Mouse (Mus musculus): ENCODE measurements around the gene Ccl6.
"Not testable (repeated sequence)": the region's sequence is repeated elsewhere in the genome, so short reads cannot be mapped to it uniquely, and the experiment has no call there.

Ccl6 gene

GRCm38 (mm10) chr11:83557074-83557473, 35.8 kb downstream of the Ccl6 start:
- no peak for DNase-seq (ENCODE audit: low spot score)

GRCm38 (mm10) chr11:83556085-83556781, 36.7 kb downstream of the Ccl6 start:
- DNase-seq (ENCODE audit: low spot score) = no peak

GRCm38 (mm10) chr11:83551668-83552067, 41.2 kb downstream of the Ccl6 start:
- DNase-seq (ENCODE audit: low spot score) = no peak

- DNase-seq (ENCODE audit: low spot score) = not testable (repeated sequence)
These were observed 41.9 kb downstream of the Ccl6 start for GRCm38 (mm10) chr11:83551037-83551436.

DNA sequence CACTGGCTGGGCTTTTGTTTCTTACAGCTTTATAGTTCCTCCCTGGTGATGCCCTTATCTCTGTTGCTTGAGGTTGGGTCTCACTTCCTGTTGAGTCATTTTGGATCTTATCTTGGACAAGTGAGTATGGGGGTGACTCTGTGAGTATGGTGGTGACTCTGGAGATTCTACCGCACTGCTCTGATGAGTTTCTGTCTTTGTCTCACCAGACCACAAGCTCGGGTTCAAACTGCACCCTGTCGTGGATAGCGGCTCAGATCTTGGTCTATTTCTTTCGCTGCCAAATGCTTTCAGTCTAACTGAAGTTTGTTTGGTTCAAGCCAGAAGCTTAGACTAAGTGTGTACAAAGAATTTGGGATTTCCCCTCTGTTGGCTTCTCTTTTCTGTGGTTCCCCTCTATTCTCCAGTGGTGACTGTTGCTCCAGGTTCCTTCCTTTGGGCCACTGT, 42.7 kb downstream of the Ccl6 start:
- DNase-seq (ENCODE audit: low spot score) = no peak

DNA sequence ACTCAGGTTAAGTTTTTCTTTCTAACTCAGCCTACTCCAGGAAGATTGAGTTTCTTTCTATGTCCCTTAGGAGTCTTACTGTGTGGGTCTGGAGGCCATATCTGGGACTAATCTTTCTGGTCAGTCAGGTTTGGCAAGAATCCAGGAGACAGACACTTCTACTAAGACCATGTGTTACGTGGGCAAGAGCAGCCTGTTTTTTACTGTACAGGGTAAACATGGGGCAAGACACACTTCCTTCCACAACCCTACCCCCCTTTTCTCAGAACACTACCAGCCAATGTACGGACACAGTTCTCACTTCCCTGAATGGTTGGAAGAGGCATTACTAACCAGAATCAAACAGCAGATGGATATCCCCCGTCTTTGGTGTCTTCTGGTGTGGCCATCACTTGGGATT, 48.7 kb downstream of the Ccl6 start:
- no peak for DNase-seq (ENCODE audit: low spot score)

GRCm38 (mm10) chr11:83541415-83541814, 51.5 kb downstream of the Ccl6 start:
- DNase-seq (ENCODE audit: low spot score) = no peak

- DNase-seq (ENCODE audit: low spot score) = no peak
These were observed 52.0 kb downstream of the Ccl6 start for GRCm38 (mm10) chr11:83540931-83541330.

DNA sequence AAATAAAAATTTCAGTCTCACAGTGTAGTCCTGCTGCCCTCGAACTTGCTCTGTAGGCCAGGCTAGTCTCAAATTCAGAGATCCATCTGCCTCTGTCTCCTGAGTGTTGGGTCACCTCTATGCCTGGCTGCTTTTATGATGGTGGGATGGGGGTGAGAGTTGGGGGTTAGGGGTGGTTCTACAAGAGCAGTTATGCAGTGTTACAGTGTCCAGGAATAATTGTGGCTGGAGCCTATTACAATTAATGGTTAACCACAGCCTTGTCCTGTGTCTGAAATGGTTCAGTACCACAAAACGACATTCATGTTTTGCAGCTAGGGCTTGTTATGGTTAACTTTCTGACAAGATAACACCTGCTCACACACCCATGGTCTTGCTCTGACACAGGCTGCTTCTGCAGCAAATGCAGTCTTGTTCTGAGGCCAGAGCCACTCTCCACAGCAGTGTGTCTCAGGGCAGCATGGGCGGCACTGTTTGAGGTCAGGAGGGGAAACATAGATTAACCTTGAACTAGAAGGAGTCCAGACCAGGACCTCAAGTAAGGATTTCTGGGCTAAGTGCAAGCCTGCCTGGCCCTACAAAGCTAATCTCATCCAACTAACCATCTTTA, 54.1 kb downstream of the Ccl6 start:
- no peak for DNase-seq (ENCODE audit: low spot score)
